Mouse (Mus musculus): ENCODE measurements around the gene Tll1. TPM values are rescaled to one million over a fixed set of nuclear protein-coding genes. Genes with fewer than 3 reads are reported as not detected.
"Not testable (repeated sequence)": the region's sequence is repeated elsewhere in the genome, so short reads cannot be mapped to it uniquely, and the experiment has no call there.

The Tll1 gene
- polyA plus RNA-seq, 1 experiment from 2014 or later = 2.1 TPM

DNA sequence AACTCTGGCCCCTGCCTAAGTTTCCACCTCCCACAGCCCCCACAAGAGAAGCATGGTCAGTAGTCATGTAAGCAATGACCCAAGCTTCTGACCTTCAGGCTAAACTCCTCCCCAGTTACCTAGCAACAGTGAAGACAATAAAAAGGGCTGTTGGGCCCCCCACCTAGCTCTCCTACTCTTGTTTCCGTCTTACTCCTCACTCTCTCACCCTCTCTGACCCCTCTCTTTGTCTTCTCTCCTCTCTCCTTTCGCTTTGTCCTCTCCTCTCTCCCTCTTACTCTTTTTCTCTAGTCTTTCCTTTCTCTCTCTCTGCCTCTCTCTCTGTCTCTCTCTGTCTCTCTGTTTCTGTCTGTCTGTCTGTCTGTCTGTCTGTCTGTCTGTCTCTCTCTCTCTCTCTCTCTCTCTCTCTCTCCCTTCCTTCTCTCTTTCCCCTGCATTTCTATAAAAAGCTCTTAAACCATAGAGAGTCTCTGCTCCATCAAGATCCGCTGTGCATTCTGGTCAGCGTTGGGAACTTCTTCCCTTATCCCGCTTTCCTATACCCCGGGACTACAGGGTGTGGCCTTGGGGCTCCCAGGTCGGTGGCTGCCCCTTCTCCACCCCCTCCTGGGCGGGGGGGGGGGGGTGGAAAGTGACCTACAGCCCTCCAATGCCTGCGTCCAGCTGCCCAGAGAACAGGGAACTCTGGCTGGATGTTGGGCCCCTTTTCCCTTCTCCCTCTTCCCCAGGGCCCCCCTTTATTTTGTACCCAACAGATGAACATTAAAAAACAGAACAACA, 235.3 kb downstream of the Tll1 start:
- not testable (repeated sequence) for H3K9me3 ChIP-seq (ENCODE audit: control insufficient read depth, low read length); H3K9ac ChIP-seq (ENCODE audit: low read depth, low read length); DNase-seq (ENCODE audit: low spot score); ATAC-seq (ENCODE audit: low read depth); H3K27ac ChIP-seq (replicated peaks; ENCODE audit: low read depth, low read length); H3K4me2 ChIP-seq (ENCODE audit: low read depth, low read length); H3K36me3 ChIP-seq (ENCODE audit: control insufficient read depth, insufficient read depth, low read length); H3K4me3 ChIP-seq (ENCODE audit: low read depth, low read length); H3K4me1 ChIP-seq (ENCODE audit: control insufficient read depth, insufficient read depth, low read length); H3K27me3 ChIP-seq (replicated peaks; ENCODE audit: control insufficient read depth, insufficient read depth, low read length)
- 41% methylated on average over 9 of the region's 9 CpGs for WGBS

Data from embryonic facial prominence, embryonic 14.5 days (tissue).